Mouse (Mus musculus): ENCODE data around the gene Mccc2.
"Not testable (repeated sequence)": the region's sequence is repeated elsewhere in the genome, so short reads cannot be mapped to it uniquely, and the experiment has no call there.

The Mccc2 gene

GRCm38 (mm10) chr13:100014906-100015895 is at the start of gene Mccc2:
TSS of gene Mccc2 (minus strand) at chr13:100015639.
- DNase-seq, result peak; percentile 81

GRCm38 (mm10) chr13:100063936-100064335 is 48.5 kb upstream of the Mccc2 start:
- DNase-seq, result no peak

- DNase-seq, result not testable (repeated sequence)
Measured at GRCm38 (mm10) chr13:100057738-100058137, 42.3 kb upstream of the Mccc2 start.

- no peak for DNase-seq
Measured at GRCm38 (mm10) chr13:100026013-100026412, 10.6 kb upstream of the Mccc2 start.

GRCm38 (mm10) chr13:100016891-100017290 is 1.5 kb upstream of the Mccc2 start:
- no peak for DNase-seq

GRCm38 (mm10) chr13:100015937-100016336 is 498 bp upstream of the Mccc2 start:
- no peak for DNase-seq

- DNase-seq, result no peak
Measured at GRCm38 (mm10) chr13:100005911-100006496, 9.4 kb downstream of the Mccc2 start.

GRCm38 (mm10) chr13:100001790-100002196 is 13.6 kb downstream of the Mccc2 start:
- peak; percentile 74 for DNase-seq

GRCm38 (mm10) chr13:99999078-99999477 is 16.4 kb downstream of the Mccc2 start:
- DNase-seq, result no peak

- no peak for DNase-seq
Measured at GRCm38 (mm10) chr13:99998099-99998498, 17.3 kb downstream of the Mccc2 start.

GRCm38 (mm10) chr13:99989592-99989991 is 25.8 kb downstream of the Mccc2 start:
- no peak for DNase-seq

- DNase-seq, result no peak
Measured at GRCm38 (mm10) chr13:99983320-99983719, 32.1 kb downstream of the Mccc2 start.

- no peak for DNase-seq
Measured at GRCm38 (mm10) chr13:99979406-99979805, 36.0 kb downstream of the Mccc2 start.

GRCm38 (mm10) chr13:99970089-99970488 is 45.4 kb downstream of the Mccc2 start:
- no peak for DNase-seq

- DNase-seq, result no peak
Measured at GRCm38 (mm10) chr13:99967013-99967678, 48.3 kb downstream of the Mccc2 start.

- no peak for DNase-seq
Measured at GRCm38 (mm10) chr13:99963814-99964213, 51.6 kb downstream of the Mccc2 start.

- no peak for DNase-seq
Measured at GRCm38 (mm10) chr13:99961661-99962060, 53.8 kb downstream of the Mccc2 start.

GRCm38 (mm10) chr13:99955591-99955944 is 59.9 kb downstream of the Mccc2 start:
- no peak for DNase-seq

- no peak for DNase-seq
Measured at GRCm38 (mm10) chr13:99954902-99955590, 60.4 kb downstream of the Mccc2 start.

GRCm38 (mm10) chr13:99947417-99947816 is 68.0 kb downstream of the Mccc2 start:
- DNase-seq, result no peak

GRCm38 (mm10) chr13:99943525-99943924 is 71.9 kb downstream of the Mccc2 start:
- DNase-seq, result no peak

- DNase-seq, result peak; percentile 9
Measured at GRCm38 (mm10) chr13:99940601-99941000, 74.8 kb downstream of the Mccc2 start.

GRCm38 (mm10) chr13:99939320-99939671 is 76.1 kb downstream of the Mccc2 start:
- no peak for DNase-seq

All from right cerebral cortex, postnatal 4 days (tissue).